Mouse (Mus musculus): Measurements from ENCODE around the gene Bpifb9a.
"Not testable (repeated sequence)": the region's sequence is repeated elsewhere in the genome, so short reads cannot be mapped to it uniquely, and the experiment has no call there.

The Bpifb9a gene

DNA sequence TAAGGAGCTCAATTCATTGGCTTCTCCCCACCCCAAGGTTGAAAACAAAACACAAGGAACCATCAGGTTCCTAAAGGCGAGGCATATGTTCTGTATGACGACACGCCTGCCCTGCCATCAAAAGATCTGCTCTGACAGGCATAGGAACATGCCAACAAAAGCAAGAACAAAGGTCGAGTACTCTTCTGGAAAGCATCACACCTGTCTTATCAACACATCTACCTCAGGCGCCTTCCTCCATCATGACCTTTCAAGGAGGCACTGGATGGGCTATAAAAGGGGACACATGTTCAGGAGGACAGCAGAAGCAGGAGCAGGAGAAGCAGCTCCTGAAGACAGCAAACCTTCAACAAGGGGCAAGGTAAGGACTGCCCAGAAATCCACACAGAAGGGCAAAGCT is at the start of gene Bpifb9a:
Gene Bpifb9a, plus strand, starts transcription at position 301 of the 400 bp plus-strand sequence.
- not testable (repeated sequence) for DNase-seq

- DNase-seq = no peak
These were observed 48.5 kb upstream of the Bpifb9a start for GRCm38 (mm10) chr2:154209112-154209511.

GRCm38 (mm10) chr2:154211121-154211520 is 46.5 kb upstream of the Bpifb9a start:
- DNase-seq = no peak

DNA sequence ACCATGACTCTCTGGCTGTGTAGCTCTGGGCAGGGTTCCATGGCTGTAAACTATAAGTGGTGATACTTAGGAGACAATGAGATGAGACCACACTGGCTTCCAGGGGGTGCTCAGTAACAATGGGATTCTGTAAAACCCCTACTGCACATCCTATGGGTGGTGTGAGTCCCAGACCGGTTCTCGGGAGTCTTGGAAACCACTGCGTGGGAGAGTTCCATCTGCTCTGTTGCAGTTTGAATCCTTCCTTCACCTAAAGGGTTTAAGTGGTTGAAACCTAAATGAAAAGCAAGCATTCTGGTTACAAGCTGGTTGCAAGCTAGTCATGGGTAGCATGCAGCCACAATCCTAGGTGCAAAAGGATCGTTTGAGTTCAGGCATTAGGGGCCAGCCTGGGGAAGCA is 45.8 kb upstream of the Bpifb9a start:
- DNase-seq = no peak

DNA sequence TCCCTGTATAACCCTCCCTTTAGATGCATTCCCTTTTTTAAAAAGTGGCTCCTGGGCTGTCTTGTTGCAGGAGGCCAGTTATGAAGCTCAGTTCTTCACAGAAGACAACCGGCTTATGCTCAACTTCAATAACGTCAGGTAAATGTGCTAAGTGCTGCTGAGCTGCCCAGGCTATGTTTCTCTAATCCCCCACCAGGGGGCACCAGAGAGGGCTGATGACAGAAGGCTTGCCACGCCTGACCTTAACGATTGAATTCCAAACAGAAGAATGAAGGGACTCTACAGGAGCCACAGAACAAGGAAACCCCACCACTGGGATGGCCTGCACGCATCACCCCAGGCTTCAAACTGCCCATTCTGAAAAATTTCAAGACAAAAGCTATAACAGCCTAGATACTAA is 42.5 kb upstream of the Bpifb9a start:
- peak; percentile 84 for DNase-seq

- DNase-seq = no peak
These were observed 37.7 kb upstream of the Bpifb9a start for GRCm38 (mm10) chr2:154219950-154220349.

DNA sequence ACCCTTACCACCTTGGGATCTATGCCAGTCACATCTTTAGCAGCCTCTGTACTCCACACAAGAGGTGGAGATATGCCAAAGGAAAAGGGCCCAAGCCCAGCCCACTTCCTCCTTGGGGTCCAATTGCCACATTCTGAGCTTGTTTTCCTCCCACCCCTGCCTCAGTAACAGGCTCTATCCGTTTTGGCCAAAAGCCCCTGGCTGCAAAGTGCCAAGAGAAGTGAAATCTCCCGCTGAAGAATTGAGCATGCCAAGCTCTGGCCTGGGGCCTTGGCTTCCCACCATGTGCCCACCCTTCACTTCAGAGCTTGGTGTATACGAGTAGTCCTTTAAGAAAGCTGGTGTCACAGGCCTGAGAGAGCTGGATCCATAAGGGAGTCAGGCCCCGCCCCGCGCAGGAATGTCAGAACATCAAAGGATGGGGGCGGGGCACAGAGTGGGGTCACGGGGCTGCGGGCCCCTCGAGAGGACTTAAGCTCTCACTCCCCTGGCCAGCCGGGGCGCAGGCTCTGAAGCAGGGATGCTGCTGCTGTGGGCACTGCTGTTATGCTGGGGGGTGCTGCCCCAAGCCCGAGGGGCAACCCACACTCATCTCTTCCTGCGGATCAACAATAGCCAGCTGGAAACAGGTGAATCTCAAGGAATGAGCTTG is 34.3 kb upstream of the Bpifb9a start, which contains the start of gene Bpifb5:
Gene Bpifb5, plus strand, starts transcription at position 478 of the 652 bp plus-strand sequence.
- DNase-seq = peak; percentile 81

- peak; percentile 15 for DNase-seq
These were observed 33.8 kb upstream of the Bpifb9a start for GRCm38 (mm10) chr2:154223917-154224273.

DNA sequence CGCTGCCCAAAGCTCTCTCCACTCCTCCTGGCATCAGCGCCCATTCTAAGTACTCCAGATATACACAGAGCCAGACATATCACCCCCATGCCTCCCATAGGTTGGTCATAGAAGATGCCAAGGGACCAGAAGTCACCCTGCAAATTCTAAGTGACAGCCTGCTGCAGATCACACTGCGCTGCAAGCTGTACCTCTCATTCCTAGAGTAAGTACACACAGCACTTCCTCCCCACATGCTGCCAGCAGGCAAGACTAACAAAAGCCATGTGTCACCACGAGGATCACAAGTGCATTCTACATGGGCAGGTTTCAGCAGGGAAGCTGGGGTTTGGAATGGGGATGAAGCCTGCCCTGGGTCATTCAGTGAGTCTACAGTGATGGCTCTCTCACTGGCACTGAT is 30.7 kb upstream of the Bpifb9a start:
- no peak for DNase-seq

DNA sequence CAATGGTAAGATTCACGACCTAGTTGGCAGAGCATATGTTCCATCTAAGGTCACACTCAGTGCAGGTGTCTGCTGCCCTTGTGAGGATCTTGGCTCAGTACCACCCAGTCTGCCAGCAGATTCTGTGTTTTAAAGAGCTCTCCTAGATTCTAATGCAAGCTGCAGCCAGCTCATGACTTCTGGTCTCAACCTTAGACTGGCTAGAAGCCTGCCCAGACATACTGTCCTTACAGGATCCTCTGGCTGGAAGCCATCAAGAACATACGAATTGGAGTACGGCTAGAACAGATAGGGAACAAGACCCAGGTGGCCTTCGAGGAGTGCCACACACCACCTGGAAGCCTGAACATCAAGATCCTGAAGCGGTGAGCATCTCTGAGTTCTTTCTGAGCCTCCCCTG is 29.8 kb upstream of the Bpifb9a start:
- DNase-seq = no peak

GRCm38 (mm10) chr2:154233426-154233825 is 24.2 kb upstream of the Bpifb9a start:
- DNase-seq = no peak

DNA sequence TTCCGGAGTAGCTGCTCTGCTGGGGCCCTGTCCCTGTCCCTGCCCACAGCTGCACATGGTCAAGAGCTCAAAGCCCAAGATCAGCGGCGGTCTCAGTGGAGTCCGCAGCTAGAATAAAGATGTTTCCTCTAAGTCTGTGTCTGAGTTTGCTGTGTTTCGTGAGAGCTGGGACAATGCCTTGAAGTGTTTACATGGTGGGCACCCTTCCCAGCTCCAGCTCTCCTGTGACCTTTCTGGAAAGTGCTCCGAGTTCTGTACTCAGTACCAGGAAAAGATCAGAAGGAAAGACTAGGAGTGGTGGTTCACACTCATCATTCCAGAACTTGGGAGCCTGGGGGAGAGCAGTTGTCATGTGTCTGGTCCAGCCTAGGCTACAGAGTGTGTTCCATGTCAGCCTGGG is 16.9 kb upstream of the Bpifb9a start:
- peak; percentile 47 for DNase-seq

- not testable (repeated sequence) for DNase-seq
These were observed 14.9 kb upstream of the Bpifb9a start for GRCm38 (mm10) chr2:154242726-154243125.

DNA sequence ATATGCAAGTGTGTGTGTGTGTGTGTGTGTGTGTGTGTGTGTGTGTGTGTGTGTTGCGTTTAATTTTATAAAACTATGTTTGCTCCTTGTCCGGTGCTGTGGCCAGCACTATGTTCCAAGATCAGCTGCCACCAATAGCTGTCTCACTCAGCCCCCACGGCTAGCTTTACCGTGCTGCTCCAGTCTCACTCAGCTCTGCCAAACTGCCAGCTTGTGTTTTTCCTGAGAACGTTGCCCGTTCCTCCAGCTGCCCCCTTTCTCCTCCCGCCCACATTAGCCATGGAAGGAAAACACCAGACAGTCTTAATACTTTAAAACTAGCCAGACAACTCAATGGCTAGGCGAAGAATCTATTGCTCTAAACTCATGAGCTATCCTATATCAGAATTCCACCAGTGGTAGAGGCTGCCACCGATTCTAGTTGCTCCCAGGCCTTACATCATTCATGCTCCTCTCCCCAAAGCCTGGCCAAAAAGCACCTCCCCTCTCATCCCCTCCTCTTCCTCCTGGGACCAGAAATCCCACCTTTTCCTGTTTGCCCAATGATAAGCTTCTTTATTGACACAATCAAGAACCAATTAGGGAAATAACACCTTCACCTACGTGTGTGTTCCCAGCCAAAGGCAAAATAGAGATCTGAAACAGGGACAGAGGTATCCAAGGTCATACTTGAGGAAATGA is 14.2 kb upstream of the Bpifb9a start:
- DNase-seq = no peak

GRCm38 (mm10) chr2:154245322-154245721 is 12.3 kb upstream of the Bpifb9a start:
- no peak for DNase-seq

- DNase-seq = not testable (repeated sequence)
These were observed 2.4 kb upstream of the Bpifb9a start for GRCm38 (mm10) chr2:154255254-154255653.

DNA sequence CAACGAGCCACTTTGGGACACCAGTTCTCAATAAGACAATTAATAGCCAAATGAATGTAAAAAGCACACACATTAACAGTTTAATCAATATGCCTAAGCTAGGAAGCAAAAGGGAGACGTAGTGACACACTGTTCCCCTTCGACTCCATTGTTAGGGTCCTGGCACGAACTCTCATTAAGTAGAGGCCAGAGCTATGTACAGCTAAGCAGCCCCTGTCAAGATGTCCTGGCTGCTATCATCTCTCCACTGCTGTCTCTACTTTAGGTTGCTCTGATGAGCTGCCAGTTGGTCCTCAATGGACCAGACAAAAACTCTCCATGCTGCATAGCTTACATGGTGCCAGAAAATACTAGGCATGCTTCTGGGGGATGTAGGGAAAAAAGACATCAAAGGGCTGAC is 1.9 kb upstream of the Bpifb9a start:
- DNase-seq = no peak

- not testable (repeated sequence) for DNase-seq
These were observed 6.7 kb downstream of the Bpifb9a start for GRCm38 (mm10) chr2:154264397-154264796.

- DNase-seq = not testable (repeated sequence)
These were observed 34.2 kb downstream of the Bpifb9a start for GRCm38 (mm10) chr2:154291866-154292265.

DNA sequence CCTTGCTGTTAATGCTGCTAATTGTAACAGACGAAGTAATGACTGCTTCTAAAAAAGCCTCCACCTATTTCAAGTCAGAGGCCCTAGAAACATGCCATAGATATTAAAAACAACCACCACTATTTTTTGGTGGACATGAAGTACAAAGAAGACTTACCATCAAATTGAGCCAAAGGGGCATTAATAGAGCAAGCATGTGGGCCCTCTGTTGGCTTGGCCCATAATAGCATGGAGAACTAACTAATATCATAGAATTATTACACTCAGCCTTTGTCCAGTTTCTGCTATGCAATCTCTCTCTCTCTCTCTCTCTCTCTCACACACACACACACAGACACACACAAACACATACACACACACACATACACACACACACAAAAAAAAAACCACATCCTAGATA is 35.2 kb downstream of the Bpifb9a start:
- no peak for DNase-seq

DNA sequence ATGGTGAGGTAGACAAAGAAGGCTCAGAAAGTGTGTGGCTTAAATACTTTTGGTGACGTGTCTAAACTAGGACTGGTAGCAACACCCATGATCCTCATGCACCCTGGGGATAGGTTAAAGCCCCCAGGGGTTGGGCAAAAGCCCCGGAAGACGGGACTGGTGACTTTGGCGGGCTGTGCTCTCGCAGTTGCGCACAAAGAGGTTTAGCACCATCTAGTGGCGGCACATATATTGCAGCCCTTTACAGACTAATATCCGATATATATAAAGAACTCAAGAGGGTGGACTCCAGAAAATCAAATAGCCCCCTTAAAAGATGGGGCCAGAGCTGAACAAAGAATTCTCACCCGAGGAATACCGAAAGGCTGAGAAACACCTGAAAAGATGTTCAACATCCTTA is 37.1 kb downstream of the Bpifb9a start:
- DNase-seq = peak; percentile 62

DNA sequence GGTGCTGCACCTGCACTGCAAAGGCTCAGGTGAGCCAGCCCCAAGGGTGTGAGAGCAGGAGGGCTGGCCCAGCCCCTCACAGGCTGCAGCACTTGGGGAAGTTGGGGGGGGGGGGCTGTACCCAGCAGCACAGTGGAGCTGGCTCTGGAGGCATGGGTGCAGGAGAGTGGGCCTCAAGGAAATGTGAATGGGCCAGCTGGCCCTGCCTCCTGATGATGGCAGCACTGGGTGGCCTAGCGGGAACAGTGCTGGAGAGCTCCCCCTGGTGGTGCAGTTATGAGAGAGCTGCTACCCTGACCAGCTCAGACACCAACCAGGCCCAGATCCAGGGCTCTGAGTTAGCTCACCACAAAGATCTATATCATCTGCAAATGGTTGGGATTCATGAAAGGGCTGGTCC is 42.8 kb downstream of the Bpifb9a start:
- DNase-seq = peak; percentile 82

- DNase-seq = no peak
These were observed 44.1 kb downstream of the Bpifb9a start for GRCm38 (mm10) chr2:154301763-154302162.

- DNase-seq = not testable (repeated sequence)
These were observed 47.0 kb downstream of the Bpifb9a start for GRCm38 (mm10) chr2:154304604-154305003.

GRCm38 (mm10) chr2:154306927-154307326 is 49.3 kb downstream of the Bpifb9a start, which contains the start of gene Bpifb9b:
Gene Bpifb9b (plus strand): TSS chr2:154307227.
- DNase-seq = not testable (repeated sequence)

All from lung, postnatal 10 days (tissue).